Mouse (Mus musculus): ENCODE data around the gene Esyt3. TPM values are rescaled to one million over a fixed set of nuclear protein-coding genes. Genes with fewer than 3 reads are reported as not detected.

Gene Esyt3
- 0.21 and 0.33 TPM in 2 replicates for polyA plus RNA-seq (2016; fragmentation: Nextera tagmentation; extraction: Ambion mirVana)

GRCm38 (mm10) chr9:99357921-99358692 is at the start of gene Esyt3:
Esyt3 (minus strand) TSS chr9:99358557.
- peaks cover 62% of the 10 kb centered on the region for H3K27me3 ChIP-seq (replicated peaks; ENCODE audit: low read depth, poor library complexity, severe bottlenecking)
- H3K4me1 ChIP-seq, result peaks cover 22% of the 10 kb centered on the region
- under 1% methylated on average over 66 of the region's 66 CpGs for WGBS
- H3K27ac ChIP-seq (replicated peaks), result no peak within 1 kb of the TSS; the same call in 1 of the 2 replicates
- no peaks in the 10 kb centered on the region for H3K9me3 ChIP-seq
- H3K4me3 ChIP-seq, result peak within 1 kb of the TSS; percentile 64
- peak; percentile 61 for DNase-seq (ENCODE audit: low spot score)
- no peaks in the 10 kb centered on the region for H3K36me3 ChIP-seq (replicated peaks)

GRCm38 (mm10) chr9:99401288-99401974 is 43.1 kb upstream of the Esyt3 start:
- Histone ChIP-seq H3K4me1 (no peaks in the 10 kb centered on the region), H3K9me3 (no peaks in the 10 kb centered on the region), H3K36me3 (replicated peaks) (peaks cover 10% of the 10 kb centered on the region; the same call in 1 of the 2 replicates), H3K27me3 (replicated peaks; ENCODE audit: low read depth, poor library complexity, severe bottlenecking) (no peaks in the 10 kb centered on the region), H3K4me3 (no peak overlapping the region), H3K27ac (replicated peaks) (no peak overlapping the region)
- WGBS, result 80% methylated on average over 9 of the region's 9 CpGs
- no peak for DNase-seq (ENCODE audit: low spot score)

GRCm38 (mm10) chr9:99400781-99401180 is 42.4 kb upstream of the Esyt3 start:
- Histone ChIP-seq H3K4me3 (no peak overlapping the region), H3K36me3 (replicated peaks) (peaks cover 10% of the 10 kb centered on the region; the same call in 1 of the 2 replicates), H3K27me3 (replicated peaks; ENCODE audit: low read depth, poor library complexity, severe bottlenecking) (no peaks in the 10 kb centered on the region), H3K27ac (replicated peaks) (no peak overlapping the region), H3K9me3 (no peaks in the 10 kb centered on the region), H3K4me1 (no peaks in the 10 kb centered on the region)
- no peak for DNase-seq (ENCODE audit: low spot score)
- WGBS, result 78% methylated on average over 6 of the region's 6 CpGs

GRCm38 (mm10) chr9:99397056-99397815 is 38.9 kb upstream of the Esyt3 start:
- Histone ChIP-seq H3K27ac (replicated peaks) (no peak overlapping the region), H3K9me3 (no peaks in the 10 kb centered on the region), H3K4me3 (no peak overlapping the region), H3K27me3 (replicated peaks; ENCODE audit: low read depth, poor library complexity, severe bottlenecking) (no peaks in the 10 kb centered on the region), H3K36me3 (replicated peaks) (peaks cover 14% of the 10 kb centered on the region), H3K4me1 (peaks cover 8% of the 10 kb centered on the region)
- WGBS, result 86% methylated on average over 13 of the region's 13 CpGs
- no peak for DNase-seq (ENCODE audit: low spot score)

DNA sequence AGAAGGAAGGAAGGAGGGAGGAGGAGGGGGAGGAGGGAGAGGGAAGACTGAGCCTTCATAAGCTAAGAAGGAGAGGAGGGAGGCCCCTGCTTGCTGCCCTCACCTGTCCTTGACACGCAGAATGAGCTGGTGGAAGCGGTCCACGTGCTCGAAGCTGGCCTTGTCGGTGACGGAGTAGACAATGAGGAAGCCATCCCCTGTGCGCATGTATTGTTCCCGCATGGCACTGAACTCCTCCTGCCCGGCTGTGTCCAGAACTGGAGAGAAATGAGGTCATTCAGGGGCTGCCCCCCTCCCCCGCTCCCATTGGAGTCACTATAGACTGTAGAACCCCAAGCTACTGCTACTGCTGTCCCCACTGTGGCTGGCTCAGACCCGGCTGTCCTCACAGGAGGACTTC is 36.0 kb upstream of the Esyt3 start:
- peak; percentile 12 for DNase-seq (ENCODE audit: low spot score)
- WGBS, result 85% methylated on average over 11 of the region's 11 CpGs

DNA sequence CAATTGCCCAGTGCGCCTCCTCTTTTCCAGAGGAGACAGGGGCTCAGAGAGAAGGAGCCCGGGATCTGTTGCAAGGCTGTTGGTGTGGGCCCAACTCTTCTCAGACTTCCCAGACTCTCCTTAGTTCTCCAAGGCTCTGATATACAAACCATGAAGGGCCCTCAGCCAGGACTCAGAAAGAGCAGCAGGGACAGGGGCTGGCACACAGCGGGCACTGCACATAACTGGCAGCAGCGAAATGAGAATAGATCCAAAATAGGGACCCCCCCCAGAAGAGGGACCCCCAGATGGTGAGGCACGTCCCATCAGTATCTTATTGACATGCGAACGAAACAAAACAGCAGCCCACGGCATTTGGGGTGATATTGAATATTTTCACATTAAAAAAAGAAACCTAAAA is 34.8 kb upstream of the Esyt3 start:
- no peak overlapping the region for H3K27ac ChIP-seq (replicated peaks)
- no peaks in the 10 kb centered on the region for H3K27me3 ChIP-seq (replicated peaks; ENCODE audit: low read depth, poor library complexity, severe bottlenecking)
- 93% methylated on average over 8 of the region's 8 CpGs for WGBS
- no peak for DNase-seq (ENCODE audit: low spot score)
- peaks cover 18% of the 10 kb centered on the region for H3K36me3 ChIP-seq (replicated peaks)
- H3K4me1 ChIP-seq, result peaks cover 8% of the 10 kb centered on the region
- H3K4me3 ChIP-seq, result no peak overlapping the region
- H3K9me3 ChIP-seq, result no peaks in the 10 kb centered on the region

More for the DNA sequence above, 36.0 kb upstream of the Esyt3 start:
- peaks cover 8% of the 10 kb centered on the region for H3K4me1 ChIP-seq
- no peaks in the 10 kb centered on the region for H3K27me3 ChIP-seq (replicated peaks; ENCODE audit: low read depth, poor library complexity, severe bottlenecking)
- peaks cover 18% of the 10 kb centered on the region for H3K36me3 ChIP-seq (replicated peaks)
- H3K4me3 ChIP-seq, result no peak overlapping the region
- H3K9me3 ChIP-seq, result no peaks in the 10 kb centered on the region
- H3K27ac ChIP-seq (replicated peaks), result no peak overlapping the region

DNA sequence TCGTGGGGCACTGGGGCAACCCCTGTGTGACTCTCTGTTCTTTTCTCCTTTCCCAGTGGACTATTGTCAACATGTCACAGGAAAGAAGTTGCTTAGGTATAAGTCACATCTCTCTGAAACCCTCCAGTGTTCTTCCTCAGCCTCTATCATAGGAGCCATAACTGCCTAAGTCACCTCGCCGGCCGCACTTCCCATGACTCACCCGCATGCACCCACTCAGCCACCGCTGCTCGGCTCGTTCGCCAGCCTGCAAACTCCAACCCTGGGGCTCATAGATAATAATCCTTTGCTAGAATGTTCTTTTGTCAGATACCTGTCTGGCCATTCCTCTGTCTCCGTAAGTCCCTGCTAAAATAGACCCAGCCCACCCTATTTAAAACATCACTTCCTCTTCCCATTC is 33.2 kb upstream of the Esyt3 start:
- WGBS, result 95% methylated on average over 10 of the region's 10 CpGs
- DNase-seq (ENCODE audit: low spot score), result no peak
- Histone ChIP-seq H3K4me1 (peaks cover 8% of the 10 kb centered on the region), H3K9me3 (no peaks in the 10 kb centered on the region), H3K27ac (replicated peaks) (no peak overlapping the region), H3K36me3 (replicated peaks) (peaks cover 18% of the 10 kb centered on the region), H3K27me3 (replicated peaks; ENCODE audit: low read depth, poor library complexity, severe bottlenecking) (no peaks in the 10 kb centered on the region), H3K4me3 (no peak overlapping the region)

GRCm38 (mm10) chr9:99390716-99391115 is 32.4 kb upstream of the Esyt3 start:
- Histone ChIP-seq H3K9me3 (no peaks in the 10 kb centered on the region), H3K27me3 (replicated peaks; ENCODE audit: low read depth, poor library complexity, severe bottlenecking) (no peaks in the 10 kb centered on the region), H3K4me1 (peaks cover 8% of the 10 kb centered on the region), H3K36me3 (replicated peaks) (peaks cover 18% of the 10 kb centered on the region), H3K4me3 (no peak overlapping the region), H3K27ac (replicated peaks) (no peak overlapping the region)
- no peak for DNase-seq (ENCODE audit: low spot score)
- whole genome bisulfite sequencing, result 32% methylated on average over 2 of the region's 2 CpGs

DNA sequence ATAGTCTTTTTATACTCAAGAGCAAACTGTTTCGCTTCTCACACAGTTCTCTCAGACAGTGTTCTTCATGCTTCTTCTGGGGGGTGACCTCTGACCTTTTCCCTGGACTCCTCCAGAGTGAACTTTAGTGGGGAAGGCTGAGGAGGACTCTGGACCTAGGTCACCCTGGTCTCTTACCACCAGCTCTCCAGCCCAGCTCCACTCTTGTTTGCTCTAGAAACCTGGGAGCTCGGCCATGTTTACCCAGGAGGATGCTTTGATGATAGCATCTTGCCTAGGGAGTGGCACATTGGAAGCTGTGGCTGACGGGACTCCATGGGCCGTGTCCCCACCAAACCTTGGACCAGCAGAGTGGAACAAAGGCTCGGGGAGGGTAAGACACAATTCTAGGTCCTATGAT is 31.8 kb upstream of the Esyt3 start:
- no peak overlapping the region for H3K4me3 ChIP-seq
- H3K4me1 ChIP-seq, result peaks cover 8% of the 10 kb centered on the region
- peaks cover 18% of the 10 kb centered on the region for H3K36me3 ChIP-seq (replicated peaks)
- H3K27ac ChIP-seq (replicated peaks), result no peak overlapping the region
- DNase-seq (ENCODE audit: low spot score), result no peak
- 79% methylated on average over 5 of the region's 5 CpGs for WGBS
- H3K9me3 ChIP-seq, result no peaks in the 10 kb centered on the region
- no peaks in the 10 kb centered on the region for H3K27me3 ChIP-seq (replicated peaks; ENCODE audit: low read depth, poor library complexity, severe bottlenecking)

DNA sequence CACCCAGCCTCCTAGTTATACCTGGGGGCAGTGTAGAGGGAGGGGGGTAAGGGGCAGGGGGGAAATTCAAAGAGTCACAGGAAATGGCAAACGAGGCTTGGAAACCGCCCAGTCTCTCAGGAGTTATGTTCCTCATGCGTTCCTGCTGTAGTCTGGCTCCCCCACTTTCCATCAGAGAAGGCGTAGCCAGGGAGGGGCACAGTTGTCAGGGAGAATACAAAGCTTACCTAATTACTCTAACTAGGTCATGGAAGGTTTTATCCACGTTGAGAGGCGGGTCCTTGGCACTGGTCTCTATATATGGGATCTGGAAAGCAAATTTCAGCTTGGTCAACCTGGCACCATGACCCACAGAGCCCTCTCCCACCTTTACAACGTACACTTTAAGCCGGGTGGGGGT is 31.1 kb upstream of the Esyt3 start:
- Histone ChIP-seq H3K27me3 (replicated peaks; ENCODE audit: low read depth, poor library complexity, severe bottlenecking) (no peaks in the 10 kb centered on the region), H3K4me3 (no peak overlapping the region), H3K4me1 (peaks cover 4% of the 10 kb centered on the region), H3K9me3 (no peaks in the 10 kb centered on the region), H3K27ac (replicated peaks) (no peak overlapping the region), H3K36me3 (replicated peaks) (peaks cover 18% of the 10 kb centered on the region)
- no peak for DNase-seq (ENCODE audit: low spot score)
- 81% methylated on average over 8 of the region's 8 CpGs for WGBS

- WGBS, result 86% methylated on average over 9 of the region's 9 CpGs
- no peak overlapping the region for H3K4me3 ChIP-seq
- no peak for DNase-seq (ENCODE audit: low spot score)
- no peaks in the 10 kb centered on the region for H3K9me3 ChIP-seq
- H3K4me1 ChIP-seq, result no peaks in the 10 kb centered on the region; the same call in 1 of the 2 replicates
- H3K36me3 ChIP-seq (replicated peaks), result peaks cover 18% of the 10 kb centered on the region
- no peak overlapping the region for H3K27ac ChIP-seq (replicated peaks)
- no peaks in the 10 kb centered on the region for H3K27me3 ChIP-seq (replicated peaks; ENCODE audit: low read depth, poor library complexity, severe bottlenecking)
Measured at GRCm38 (mm10) chr9:99388856-99389255, 30.5 kb upstream of the Esyt3 start.

DNA sequence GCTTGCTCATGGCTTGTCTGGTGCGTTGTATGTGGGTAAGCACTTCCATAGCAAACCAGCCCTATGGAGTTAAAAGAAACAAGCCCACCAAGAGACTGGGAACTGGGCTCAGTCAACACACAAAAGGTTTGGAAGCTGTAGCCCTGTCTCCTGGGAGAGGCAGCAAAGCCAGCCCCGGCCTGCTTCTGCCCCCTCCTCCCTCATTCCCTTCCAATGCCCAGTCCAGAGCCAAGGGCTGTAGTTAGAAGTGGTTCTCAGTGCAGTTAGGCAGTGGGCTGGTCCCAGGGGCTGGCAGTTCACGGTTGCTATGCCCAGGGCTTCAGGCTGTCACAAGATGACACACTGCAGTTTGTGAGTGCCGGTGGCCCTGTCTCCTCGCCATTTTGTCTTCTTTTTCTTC is 29.7 kb upstream of the Esyt3 start:
- no peak overlapping the region for H3K4me3 ChIP-seq
- no peaks in the 10 kb centered on the region for H3K9me3 ChIP-seq
- 77% methylated on average over 5 of the region's 5 CpGs for WGBS
- no peaks in the 10 kb centered on the region; the same call in 1 of the 2 replicates for H3K4me1 ChIP-seq
- no peaks in the 10 kb centered on the region for H3K27me3 ChIP-seq (replicated peaks; ENCODE audit: low read depth, poor library complexity, severe bottlenecking)
- no peak for DNase-seq (ENCODE audit: low spot score)
- no peak overlapping the region for H3K27ac ChIP-seq (replicated peaks)
- peaks cover 17% of the 10 kb centered on the region for H3K36me3 ChIP-seq (replicated peaks)
